Mouse (Mus musculus): ENCODE results near the gene Sprr2k.

DNA sequence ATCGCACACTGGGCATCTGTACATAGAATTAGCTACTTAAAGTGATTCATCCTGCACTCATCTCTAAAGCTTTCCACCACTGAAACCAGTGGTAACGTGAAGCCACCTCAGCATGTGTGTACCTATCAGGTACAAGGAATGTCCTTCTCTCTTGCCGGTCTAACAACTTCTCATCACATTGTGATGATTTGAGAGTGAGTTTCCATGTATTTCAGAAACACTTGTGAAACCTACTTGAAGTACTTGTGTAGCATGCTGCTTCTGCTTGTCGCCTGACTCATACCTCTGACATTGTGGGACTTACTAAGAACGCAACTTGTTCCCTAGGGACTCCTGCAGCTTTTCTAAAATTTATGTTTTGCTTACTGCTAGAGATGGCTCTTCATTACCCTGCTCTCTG is 22.8 kb downstream of the Sprr2k start:
- TF ChIP-seq CTCF (IDR thresholded peaks at IDR 0.05; ENCODE audit: borderline replicate concordance, extremely low read depth, insufficient read depth, insufficient read length) (no peak), POLR2A (IDR thresholded peaks at IDR 0.05; ENCODE audit: borderline replicate concordance, extremely low read depth, insufficient read depth, insufficient read length, poor library complexity, severe bottlenecking) (no peak)
